Mouse (Mus musculus) liver, adult 2 months (tissue): ENCODE data around the gene Mrpl38. TPM values are rescaled to one million over a fixed set of nuclear protein-coding genes. Genes with fewer than 3 reads are reported as not detected.
"Not testable (repeated sequence)": the region's sequence is repeated elsewhere in the genome, so short reads cannot be mapped to it uniquely, and the experiment has no call there.

Experiments used
- DNase-seq: peaks from one replicate; pipeline ENCODE4 v3.0.0-alpha.2; 2011; ENCODE audit warnings: low read depth, low spot score; ENCODE audit errors: extremely low read depth
- H3K27ac ChIP-seq: fragments of 200-500 bp; replicated peaks from 2 replicates; pipeline ENCODE4 v1.5.1; 2012; ENCODE audit warnings: low read depth, mild to moderate bottlenecking, control low read depth, inconsistent platforms, low read length; ENCODE audit not compliant: insufficient read depth
- H3K27me3 ChIP-seq: fragments of 200-500 bp; 2 replicates; pipeline ENCODE4 v1.6.1; 2012; ENCODE audit warnings: mild to moderate bottlenecking, moderate library complexity, low read length, inconsistent platforms; ENCODE audit not compliant: control insufficient read depth, insufficient read depth
- H3K36me3 ChIP-seq: fragments of 200-500 bp; 2 replicates; pipeline ENCODE4 v1.6.1; 2012; ENCODE audit warnings: low read length, inconsistent platforms; ENCODE audit not compliant: control insufficient read depth, insufficient read depth
- H3K4me1 ChIP-seq: fragments of 200-500 bp; 2 replicates; pipeline ENCODE4 v1.6.1; 2011; ENCODE audit warnings: low read length; ENCODE audit not compliant: control insufficient read depth, insufficient read depth
- H3K4me3 ChIP-seq: fragments of 200-500 bp; 2 replicates; pipeline ENCODE4 v1.5.1; 2011; ENCODE audit warnings: low read depth, mild to moderate bottlenecking, control low read depth, low read length, moderate library complexity; ENCODE audit not compliant: insufficient read depth
- H3K79me2 ChIP-seq: fragments of 200-500 bp; 2 replicates; pipeline ENCODE4 v1.6.1; 2012; ENCODE audit warnings: inconsistent platforms, mild to moderate bottlenecking, low read length, moderate library complexity; ENCODE audit not compliant: control insufficient read depth, insufficient read depth
- H3K9ac ChIP-seq: fragments of 200-500 bp; 2 replicates; pipeline ENCODE4 v1.6.1; 2012; ENCODE audit warnings: low read depth, mild to moderate bottlenecking, control low read depth, inconsistent platforms, low read length
- CTCF ChIP-seq: fragments of 200-500 bp; IDR thresholded peaks from 2 replicates; pipeline ENCODE4 v1.5.1; 2011; ENCODE audit warnings: low read depth, low read length, control low read depth
- POLR2A ChIP-seq: fragments of 200-500 bp; IDR thresholded peaks from 2 replicates; pipeline ENCODE4 v1.6.1; 2011; ENCODE audit warnings: low read length, control low read depth; ENCODE audit not compliant: insufficient read depth; ENCODE audit errors: extremely low read depth
- WGBS: fragments of 180-500 bp; shearing (Covaris S2); methylation state at CpG from one replicate; pipeline ENCODE4 v1.1.7; 2018; 5-methylcytosine and 5-hydroxymethylcytosine counted together
- polyA plus RNA-seq: library from polyadenylated mRNA; depleted of rRNA; stranded (reverse); fragments of >200 nt; gene quantifications from 2 replicates; pipeline ENCODE4 v1.2.3, GENCODE M21; 2012
- total RNA-seq: library from RNA; depleted of rRNA; stranded (reverse); fragments of >200 nt; gene quantifications from 2 replicates; pipeline ENCODE4 v1.2.3, GENCODE M21; 2014

The Mrpl38 gene
- total and polyA plus RNA-seq, 2 experiments = 26.4 to 63.7 TPM

DNA sequence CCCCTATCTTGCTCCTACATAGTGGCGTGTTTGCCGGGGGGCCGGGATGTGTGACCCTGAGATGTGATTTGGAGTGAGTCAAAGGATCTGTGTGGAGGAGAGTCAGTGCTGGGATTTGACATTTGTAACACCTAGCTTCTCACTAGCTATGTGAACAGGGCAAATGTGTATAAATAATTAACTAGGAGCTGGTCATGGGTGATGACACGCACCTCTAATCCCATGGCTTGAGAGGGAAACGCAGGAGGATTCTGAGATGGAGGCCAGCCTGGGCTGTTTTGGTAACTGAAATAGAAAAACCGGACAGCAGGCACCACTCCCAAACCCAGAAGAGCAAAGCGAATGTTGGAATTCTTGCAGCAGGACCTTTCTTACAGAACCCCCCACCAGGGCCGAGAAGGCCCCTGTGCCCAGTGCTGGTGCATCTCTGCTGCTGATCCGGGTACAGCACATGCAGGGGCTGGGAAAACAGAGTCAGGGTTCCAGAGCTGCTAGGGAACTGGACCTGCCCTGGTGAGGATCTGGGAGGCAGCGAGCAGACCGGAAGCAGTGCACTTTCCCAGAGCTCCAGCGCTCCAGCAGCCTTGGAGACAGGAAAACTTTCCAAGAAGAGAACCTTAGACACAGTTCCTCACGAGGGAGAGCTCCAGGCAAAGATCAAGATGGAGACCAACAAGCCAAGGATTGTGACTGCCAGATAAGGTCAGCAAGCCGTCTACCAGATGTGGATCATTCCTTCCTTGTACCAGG lies 39.8 kb downstream of the Mrpl38 start:
- Histone ChIP-seq H3K27me3 (no peaks in the 10 kb centered on the region), H3K27ac (peak overlapping the region; percentile 85), H3K36me3 (no peaks in the 10 kb centered on the region), H3K9ac (peak overlapping the region; percentile 65), H3K79me2 (no peaks in the 10 kb centered on the region; the same call in 1 of the 2 replicates), H3K4me1 (peaks cover 38% of the 10 kb centered on the region), H3K4me3 (peak overlapping the region; percentile 54)
- 12% methylated on average over 14 of the region's 14 CpGs for WGBS
- TF ChIP-seq POLR2A (no peak), CTCF (no peak)
- peak; percentile 89 for DNase-seq

DNA sequence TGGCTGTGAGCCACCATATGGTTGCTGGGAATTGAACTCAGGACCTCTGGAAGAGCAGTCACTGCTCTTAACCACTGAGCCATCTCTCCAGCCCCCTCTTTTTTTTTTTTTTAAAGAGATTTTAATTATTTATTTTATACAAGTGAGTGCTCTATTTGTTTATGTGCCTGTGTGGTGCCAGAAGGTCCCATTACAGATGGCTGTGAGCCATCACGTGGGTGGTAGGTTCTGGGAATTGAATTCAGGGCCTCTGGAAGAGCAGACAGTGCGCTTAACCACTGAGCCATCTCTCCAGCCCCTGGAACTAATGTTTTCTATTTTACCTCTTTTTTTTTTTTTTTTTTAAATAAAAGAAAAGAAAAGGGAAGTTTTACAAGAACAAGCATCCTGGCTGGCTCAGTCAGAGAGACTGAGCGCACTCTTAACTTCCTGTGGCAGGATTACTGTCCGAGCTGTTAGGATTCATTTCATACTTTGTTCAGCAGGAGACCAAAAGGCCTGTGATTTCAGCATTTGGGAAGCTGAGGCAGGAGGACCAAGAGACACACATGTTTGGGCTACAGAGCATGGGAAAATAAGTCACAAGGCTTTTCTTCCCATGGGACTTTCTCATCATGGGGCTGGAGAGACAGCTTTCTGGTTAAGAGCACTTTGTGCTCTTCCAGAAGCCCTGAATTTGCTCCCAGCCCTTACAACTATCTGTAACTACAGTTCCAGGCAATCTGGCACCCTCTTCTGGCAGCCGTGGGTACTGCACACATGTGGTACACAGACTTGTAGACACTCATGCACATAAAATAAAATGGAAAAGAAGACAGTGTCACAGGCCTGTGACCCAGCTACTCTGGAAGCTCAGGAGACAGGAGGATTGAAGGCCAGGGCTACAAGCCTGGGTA lies 42.2 kb downstream of the Mrpl38 start:
- no peak overlapping the region for H3K9ac ChIP-seq
- WGBS = 55% methylated on average over 5 of the region's 5 CpGs

DNA sequence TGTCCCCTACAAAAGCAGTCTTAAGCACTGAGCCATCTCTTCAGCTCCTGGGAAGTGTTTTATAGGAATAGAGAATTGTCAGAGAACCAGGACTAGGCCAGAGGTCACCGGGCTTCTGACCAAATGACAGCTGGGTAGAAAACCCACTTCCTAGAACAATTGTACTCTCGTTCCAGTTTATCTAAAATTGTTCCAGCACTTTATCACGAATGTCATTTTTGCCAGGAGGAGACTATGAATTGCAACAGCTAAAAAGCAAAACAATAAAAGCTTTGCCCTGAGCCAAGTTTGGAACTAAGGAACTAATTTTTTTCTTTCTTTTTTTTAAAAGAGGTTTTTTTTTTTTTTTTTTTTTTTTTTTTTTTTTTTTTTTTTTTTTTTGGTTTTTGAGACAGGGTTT lies 43.1 kb downstream of the Mrpl38 start:
- Histone ChIP-seq H3K4me3 (no peak overlapping the region), H3K27me3 (no peaks in the 10 kb centered on the region), H3K79me2 (no peaks in the 10 kb centered on the region), H3K27ac (peak overlapping the region; percentile 89), H3K4me1 (peaks cover 21% of the 10 kb centered on the region), H3K36me3 (no peaks in the 10 kb centered on the region), H3K9ac (no peak overlapping the region)
- TF ChIP-seq CTCF (no peak), POLR2A (no peak)
- WGBS = 1% methylated on average over 3 of the region's 3 CpGs
- peak; percentile 90 for DNase-seq

More for the DNA sequence above, 42.2 kb downstream of the Mrpl38 start:
- no peaks in the 10 kb centered on the region for H3K36me3 ChIP-seq
- no peak overlapping the region for H3K4me3 ChIP-seq
- no peak for DNase-seq
- TF ChIP-seq CTCF (peak; percentile 59; the same call in 1 of the 2 replicates), POLR2A (no peak)
- H3K27ac ChIP-seq = peak overlapping the region; percentile 42; the same call in 1 of the 2 replicates
- no peaks in the 10 kb centered on the region; the same call in 1 of the 2 replicates for H3K79me2 ChIP-seq
- no peaks in the 10 kb centered on the region for H3K27me3 ChIP-seq
- H3K4me1 ChIP-seq = peaks cover 29% of the 10 kb centered on the region

DNA sequence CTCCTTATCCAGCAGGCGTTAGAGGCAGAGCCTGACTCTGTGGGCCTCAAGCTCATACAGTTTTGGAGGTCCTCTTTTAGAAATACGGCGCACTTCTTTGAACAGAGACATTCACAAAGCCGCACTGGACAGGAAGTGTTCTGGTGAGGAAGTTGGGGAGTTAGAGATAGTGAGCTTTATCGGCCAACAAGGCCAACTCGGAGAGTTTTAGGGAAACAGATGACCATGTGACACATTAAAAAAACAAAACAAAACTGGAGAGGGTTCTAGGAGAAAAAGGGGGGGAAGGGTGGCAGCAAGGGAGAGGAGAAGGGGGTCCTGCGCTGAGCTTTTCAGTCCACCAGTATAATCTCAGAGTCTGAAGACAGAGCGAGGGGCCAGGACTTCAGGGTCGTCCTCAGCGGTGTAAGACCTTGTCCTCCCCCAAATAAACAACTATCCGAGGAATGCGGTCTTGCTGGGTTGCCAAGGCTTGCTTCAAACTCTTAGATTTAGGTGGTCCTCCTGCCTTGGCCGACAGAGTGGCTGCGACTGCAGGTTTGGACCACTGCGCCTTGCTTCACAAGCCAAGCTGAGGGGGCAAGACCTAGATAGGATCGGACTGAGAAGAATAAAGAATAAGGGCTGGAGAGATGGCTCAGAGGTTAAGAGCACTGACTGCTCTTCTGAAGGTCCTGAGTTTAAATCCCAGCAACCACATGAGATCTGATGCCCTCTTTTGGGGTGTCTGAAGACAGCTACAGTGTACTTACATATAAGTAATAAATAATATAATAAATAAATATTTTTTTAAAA lies 44.7 kb downstream of the Mrpl38 start:
- DNase-seq = peak; percentile 49
- 58% methylated on average over 16 of the region's 16 CpGs for WGBS
- Histone ChIP-seq H3K9ac (no peak overlapping the region), H3K4me1 (peaks cover 22% of the 10 kb centered on the region), H3K4me3 (no peak overlapping the region), H3K36me3 (no peaks in the 10 kb centered on the region), H3K79me2 (no peaks in the 10 kb centered on the region), H3K27ac (peak overlapping the region; percentile 55), H3K27me3 (no peaks in the 10 kb centered on the region)
- TF ChIP-seq CTCF (no peak), POLR2A (no peak)

DNA sequence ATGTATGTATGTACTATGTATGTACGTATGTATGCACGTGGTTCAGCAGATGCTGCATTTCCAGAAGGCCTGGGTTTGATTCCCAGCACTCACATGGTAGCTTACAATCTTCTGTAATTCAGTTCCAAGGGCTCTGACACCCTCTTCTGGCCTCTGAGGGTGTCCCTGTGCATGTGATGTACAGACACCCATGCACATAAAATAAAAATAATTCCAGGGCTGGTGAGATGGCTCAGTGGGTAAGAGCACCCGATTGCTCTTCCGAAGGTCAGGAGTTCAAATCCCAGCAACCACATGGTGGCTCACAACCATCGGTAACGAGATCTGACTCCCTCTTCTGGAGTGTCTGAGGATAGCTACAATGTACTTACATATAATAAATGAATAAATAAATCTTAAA lies 45.7 kb downstream of the Mrpl38 start:
- not testable (repeated sequence) for H3K79me2 ChIP-seq, H3K27ac ChIP-seq, H3K36me3 ChIP-seq, H3K9ac ChIP-seq, DNase-seq, H3K27me3 ChIP-seq, H3K4me3 ChIP-seq
- peaks cover 22% of the 10 kb centered on the region for H3K4me1 ChIP-seq
- whole genome bisulfite sequencing = 89% methylated on average over 6 of the region's 6 CpGs
